Mouse (Mus musculus) c-Kit-positive CD71-positive TER-119-positive erythroid progenitor cells, embryonic 14.5 days (primary cell): ENCODE measurements around the gene Ptpn11.

Source experiments
- DNase-seq: peaks from one replicate; pipeline ENCODE4 v3.0.0-alpha.2; 2013; ENCODE audit warnings: low spot score

The Ptpn11 gene

GRCm38 (mm10) chr5:121184375-121184774 lies 6.8 kb downstream of the Ptpn11 start:
- DNase-seq = no peak

GRCm38 (mm10) chr5:121183269-121183668 lies 7.9 kb downstream of the Ptpn11 start:
- no peak for DNase-seq

GRCm38 (mm10) chr5:121179077-121179857 lies 11.9 kb downstream of the Ptpn11 start:
- DNase-seq = no peak

DNA sequence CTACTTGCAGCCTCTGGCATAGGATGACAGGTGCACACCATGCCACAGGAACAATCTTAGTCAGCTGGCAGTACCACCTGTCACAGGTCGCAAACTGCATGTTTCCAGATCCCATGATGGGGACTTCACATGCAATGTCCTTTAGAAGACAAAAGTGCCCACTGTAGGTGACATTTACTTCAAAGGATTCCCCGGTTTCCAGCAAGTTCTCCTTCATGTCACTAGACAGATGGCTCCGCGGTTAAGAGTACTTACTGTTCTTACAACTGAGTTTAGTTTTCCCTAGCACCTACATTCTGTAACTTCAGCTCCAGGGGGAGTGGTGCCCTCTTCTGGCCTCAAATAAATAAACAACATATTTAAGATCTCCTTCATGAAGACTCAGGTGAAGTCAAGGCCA lies 18.4 kb downstream of the Ptpn11 start:
- DNase-seq = no peak

GRCm38 (mm10) chr5:121169588-121169987 lies 21.6 kb downstream of the Ptpn11 start:
- no peak for DNase-seq

- no peak for DNase-seq
Measured at GRCm38 (mm10) chr5:121166884-121167283, 24.3 kb downstream of the Ptpn11 start.

- DNase-seq = no peak
Measured at GRCm38 (mm10) chr5:121162923-121163322, 28.3 kb downstream of the Ptpn11 start.

- DNase-seq = no peak
Measured at GRCm38 (mm10) chr5:121162285-121162684, 28.9 kb downstream of the Ptpn11 start.

DNA sequence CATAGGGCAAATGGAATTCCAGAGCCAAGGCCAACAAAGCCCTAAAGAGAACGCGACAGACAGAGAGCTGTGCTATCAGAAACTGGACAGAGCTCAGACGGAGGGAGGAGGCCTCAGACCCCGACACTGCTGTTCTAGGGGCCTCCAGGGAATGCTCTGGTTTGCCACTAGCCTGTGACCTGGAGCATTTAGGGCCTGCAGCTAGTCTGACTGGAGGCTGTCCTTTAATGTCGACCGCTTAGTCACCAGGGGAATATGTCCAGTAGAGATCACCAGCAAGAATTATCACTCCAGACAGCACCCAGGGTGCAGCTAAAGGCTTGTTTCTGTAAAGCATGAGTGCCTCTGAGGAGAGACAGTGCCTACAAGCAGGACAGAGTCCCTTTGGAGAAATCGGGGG lies 32.2 kb downstream of the Ptpn11 start:
- DNase-seq = no peak

DNA sequence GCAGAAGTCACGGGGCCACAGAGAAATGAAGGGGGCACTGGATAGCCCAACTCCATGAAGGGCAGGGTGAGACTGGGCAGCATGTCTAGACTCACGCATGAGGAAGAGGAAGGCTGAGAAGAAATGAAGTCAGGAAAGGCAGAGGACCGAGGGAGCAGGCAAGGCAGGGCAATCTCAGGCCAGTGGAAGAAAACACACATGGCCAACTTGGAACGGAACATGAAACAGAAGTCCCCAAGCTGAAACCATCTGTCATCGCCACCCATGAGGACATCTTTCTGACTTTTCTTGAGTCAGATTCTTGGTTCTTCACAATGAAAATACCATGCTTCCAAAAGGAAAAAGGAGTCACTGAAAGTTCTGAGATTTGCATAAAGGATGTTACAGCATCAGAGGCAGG lies 33.7 kb downstream of the Ptpn11 start:
- no peak for DNase-seq

DNA sequence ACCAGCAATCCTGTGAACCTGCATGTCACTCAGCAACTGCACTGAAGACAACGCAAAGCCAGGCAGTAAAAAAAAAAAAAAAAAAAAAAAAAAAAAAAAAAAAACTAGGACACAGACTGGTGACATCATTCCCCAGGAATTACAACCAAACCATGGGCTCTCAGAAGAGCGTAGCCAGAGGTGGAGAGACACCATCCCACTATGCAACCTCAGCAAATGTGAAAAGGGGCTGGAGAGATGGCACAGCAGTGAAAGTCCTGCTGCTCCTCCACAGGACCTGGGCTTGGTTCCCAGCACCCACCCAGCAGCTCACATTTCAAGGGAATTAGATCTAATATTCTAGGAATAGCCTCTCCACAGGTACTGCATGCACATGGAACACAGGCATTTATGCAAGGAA lies 34.2 kb downstream of the Ptpn11 start:
- no peak for DNase-seq

DNA sequence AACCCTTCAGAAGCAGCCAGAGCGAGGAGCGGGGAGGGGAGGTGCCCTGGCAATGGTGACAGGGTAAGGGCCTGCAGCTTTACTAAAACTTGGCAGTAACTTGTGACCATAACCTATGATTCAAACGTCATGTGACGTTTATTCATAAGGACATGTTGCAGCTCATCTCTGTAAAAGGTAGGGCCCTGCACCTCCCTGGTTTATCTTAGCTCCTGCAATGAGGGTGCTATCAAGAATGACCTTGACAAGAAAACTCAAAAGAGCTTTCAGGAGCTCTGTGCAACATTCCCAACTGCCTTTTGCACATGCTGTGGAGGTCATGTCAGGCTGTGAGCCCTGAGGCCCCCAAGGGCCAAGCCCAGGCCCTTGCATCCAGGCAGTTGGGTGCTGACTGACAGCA lies 35.1 kb downstream of the Ptpn11 start:
- no peak for DNase-seq

DNA sequence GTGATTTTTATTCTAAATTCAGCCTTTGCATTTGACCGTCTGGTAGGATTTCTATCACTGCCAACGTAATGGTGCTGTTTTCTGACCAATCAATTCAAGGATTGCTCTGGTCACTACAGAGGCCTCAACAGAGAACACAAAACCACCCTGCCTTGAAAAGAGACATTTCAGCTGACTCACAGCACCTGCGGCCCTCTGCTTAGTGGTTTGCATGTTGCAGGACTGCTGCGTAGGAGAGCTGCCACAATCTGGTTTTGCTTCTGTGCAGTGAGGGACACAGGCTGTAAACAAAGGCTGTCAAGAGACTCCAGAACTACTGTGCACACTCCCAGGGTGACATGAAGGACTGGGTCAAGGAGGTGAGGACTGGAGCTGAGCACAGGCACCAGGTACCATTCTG lies 40.5 kb downstream of the Ptpn11 start:
- DNase-seq = no peak

- DNase-seq = no peak
Measured at GRCm38 (mm10) chr5:121149246-121149645, 42.0 kb downstream of the Ptpn11 start.

GRCm38 (mm10) chr5:121146275-121146674 lies 44.9 kb downstream of the Ptpn11 start:
- no peak for DNase-seq

DNA sequence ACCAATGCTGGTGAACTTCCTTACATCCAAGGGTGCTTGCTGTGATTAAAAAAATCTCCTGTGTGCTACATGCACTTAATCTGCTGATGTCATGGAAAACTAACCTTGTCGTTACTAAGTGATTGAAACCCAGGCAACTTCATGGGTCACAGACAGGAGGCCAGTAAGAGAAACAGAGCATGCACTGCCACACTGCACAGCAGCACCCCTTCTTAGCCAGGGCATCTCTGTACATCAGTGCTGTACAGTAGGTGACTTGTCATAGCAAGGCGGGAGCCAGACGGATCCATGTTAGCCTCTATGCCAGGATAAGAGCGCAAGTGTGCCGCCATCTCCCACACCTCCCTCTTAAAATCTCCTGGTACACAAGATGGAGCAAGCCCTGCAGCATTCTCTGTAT lies 45.6 kb downstream of the Ptpn11 start:
- no peak for DNase-seq

- DNase-seq = no peak
Measured at GRCm38 (mm10) chr5:121144441-121145238, 46.6 kb downstream of the Ptpn11 start.

GRCm38 (mm10) chr5:121142431-121143119 lies 48.6 kb downstream of the Ptpn11 start:
- no peak for DNase-seq

GRCm38 (mm10) chr5:121140276-121140675 lies 50.9 kb downstream of the Ptpn11 start:
- DNase-seq = no peak

GRCm38 (mm10) chr5:121137125-121137524 lies 54.1 kb downstream of the Ptpn11 start:
- no peak for DNase-seq

- DNase-seq = no peak
Measured at GRCm38 (mm10) chr5:121131801-121132200, 59.4 kb downstream of the Ptpn11 start.

DNA sequence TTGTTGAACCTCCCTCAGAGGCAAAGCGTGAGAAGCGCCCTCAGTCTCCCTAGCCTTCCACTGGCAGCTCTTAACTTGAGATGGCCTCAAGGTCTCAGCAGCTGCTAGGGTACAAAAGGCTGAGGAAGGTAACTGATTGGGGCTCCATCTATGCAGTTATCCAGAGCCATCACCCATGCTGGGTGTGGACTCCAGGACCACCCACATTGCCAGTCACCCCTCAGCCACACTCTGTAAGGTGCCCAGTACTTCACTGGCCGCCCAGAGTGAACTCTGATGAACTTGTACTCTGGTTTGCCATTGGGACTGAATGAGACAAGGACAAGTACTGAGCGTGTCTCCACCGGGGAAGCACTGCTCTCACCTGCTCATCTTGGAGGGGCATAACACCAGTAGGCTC lies 61.9 kb downstream of the Ptpn11 start:
- no peak for DNase-seq

GRCm38 (mm10) chr5:121126051-121126450 lies 65.1 kb downstream of the Ptpn11 start:
- peak; percentile 15 for DNase-seq
